Mouse (Mus musculus) forebrain, embryonic 10.5 days (tissue): ENCODE measurements around the gene Olfr110. TPM values are rescaled to one million over a fixed set of nuclear protein-coding genes. Genes with fewer than 3 reads are reported as not detected.

Experiments used
- polyA plus RNA-seq: library from polyadenylated mRNA; unstranded; fragments of >200 nt; fragmentation: Nextera tagmentation; extraction: Ambion mirVana; gene quantifications from 2 replicates; pipeline ENCODE4 v1.2.1, GENCODE M21; 2016

Olfr110 gene
- polyA plus RNA-seq, 1 experiment from 2014 or later, result not detected

Other genes starting within 250 kb of the Olfr110 start
- not detected in 2 replicates for gene Olfr98, start 228.7 kb upstream of the Olfr110 start, polyA plus RNA-seq
- 1.9 and 2.6 TPM in 2 replicates for gene H2-M3, start 222.2 kb upstream of the Olfr110 start, polyA plus RNA-seq
- gene Olfr99, start 209.0 kb upstream of the Olfr110 start, polyA plus RNA-seq, result not detected in 2 replicates
- gene Olfr101, start 188.2 kb upstream of the Olfr110 start, polyA plus RNA-seq, result not detected in 2 replicates
- not detected in 2 replicates for gene Olfr102, start 175.4 kb upstream of the Olfr110 start, polyA plus RNA-seq
- not detected in 2 replicates for gene Olfr103, start 152.8 kb upstream of the Olfr110 start, polyA plus RNA-seq
- gene Olfr104-ps, start 132.9 kb upstream of the Olfr110 start, polyA plus RNA-seq, result not detected in 2 replicates
- gene Olfr105-ps, start 113.4 kb upstream of the Olfr110 start, polyA plus RNA-seq, result not detected in 2 replicates
- gene Olfr106-ps, start 102.1 kb upstream of the Olfr110 start, polyA plus RNA-seq, result not detected in 2 replicates
- not detected in 2 replicates for gene Olfr107, start 93.2 kb upstream of the Olfr110 start, polyA plus RNA-seq
- gene Olfr108, start 47.0 kb upstream of the Olfr110 start, polyA plus RNA-seq, result not detected in 2 replicates
- not detected in 2 replicates for gene Olfr109, start 33.6 kb upstream of the Olfr110 start, polyA plus RNA-seq
- gene H2-M2, start 8.9 kb upstream of the Olfr110 start, polyA plus RNA-seq, result not detected in 2 replicates
- not detected in 2 replicates for gene Olfr111, start 15.6 kb downstream of the Olfr110 start, polyA plus RNA-seq
- gene Olfr112, start 77.0 kb downstream of the Olfr110 start, polyA plus RNA-seq, result not detected in 2 replicates
- gene Olfr113, start 85.2 kb downstream of the Olfr110 start, polyA plus RNA-seq, result not detected in 2 replicates
- gene Olfr114, start 100.3 kb downstream of the Olfr110 start, polyA plus RNA-seq, result not detected in 2 replicates
- not detected in 2 replicates for gene Olfr115, start 134.6 kb downstream of the Olfr110 start, polyA plus RNA-seq
- not detected in 2 replicates for gene Olfr116, start 134.7 kb downstream of the Olfr110 start, polyA plus RNA-seq
- gene Olfr117, start 171.3 kb downstream of the Olfr110 start, polyA plus RNA-seq, result not detected in 2 replicates
- not detected in 2 replicates for gene Olfr118, start 174.5 kb downstream of the Olfr110 start, polyA plus RNA-seq
- not detected in 2 replicates for gene Olfr119, start 204.1 kb downstream of the Olfr110 start, polyA plus RNA-seq
- not detected in 2 replicates for gene Olfr120, start 229.3 kb downstream of the Olfr110 start, polyA plus RNA-seq